Mouse (Mus musculus) CD4-positive, CD25-positive, alpha-beta regulatory T cell (primary cell): Measurements from ENCODE around the gene Cntnap4. TPM values are rescaled to one million over a fixed set of nuclear protein-coding genes. Genes with fewer than 3 reads are reported as not detected.

ENCODE experiments used
- polyA plus RNA-seq: library from polyadenylated mRNA; unstranded; fragments of 100-300 nt; shearing (Covaris generic); gene quantifications from one replicate; pipeline ENCODE4 v1.2.1, GENCODE M21; 2017

The Cntnap4 gene
- not detected for polyA plus RNA-seq

DNA sequence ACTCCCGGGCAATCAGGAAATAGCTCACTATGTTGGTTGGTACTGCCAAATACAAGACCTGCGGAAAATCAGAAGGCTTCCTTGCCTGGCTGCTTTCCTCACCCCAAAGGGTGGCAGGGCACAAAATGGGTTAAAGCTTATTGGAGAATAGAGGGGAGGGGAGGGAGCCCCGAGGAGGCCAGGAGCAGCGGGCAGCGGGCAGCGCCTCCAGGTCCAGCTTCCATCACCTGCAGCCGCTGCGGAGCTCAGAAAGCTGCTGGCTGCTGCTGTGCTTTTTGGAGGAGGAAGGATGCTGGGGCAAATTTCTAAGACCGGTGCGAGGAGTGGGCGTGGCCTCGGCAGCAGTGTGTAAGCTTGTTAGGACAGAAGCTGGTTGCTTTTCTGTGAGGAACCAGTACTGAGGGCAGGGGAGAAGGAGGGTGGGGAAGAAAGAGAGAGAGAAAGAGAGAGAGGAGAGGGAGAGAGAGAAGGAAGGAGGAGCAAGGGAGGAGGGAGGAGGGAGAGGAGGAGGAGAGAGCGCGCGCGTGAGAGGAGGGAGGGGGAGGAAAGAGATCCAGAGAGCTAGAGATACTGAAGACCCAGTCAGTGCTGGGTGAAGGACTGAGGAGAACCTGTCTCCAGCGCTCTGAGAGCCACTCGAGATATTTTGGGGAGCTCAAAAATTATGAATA is at the start of gene Cntnap4:
Gene Cntnap4, plus strand, starts transcription at position 573 of the 671 bp plus-strand sequence.

